ENCODE assay signal across 11 mouse cellular contexts in genomic region chr11:11824970-11825635, GRCm38 (mm10). TPM values are rescaled to one million over a fixed set of nuclear protein-coding genes. Genes with fewer than 3 reads are reported as not detected.
DNase-seq lines count a peak whose midpoint lies in the region; ATAC-seq lines count a peak whose summit lies in the region.
"Had no signal": no experiment of that assay in that cellular context is flagged by ENCODE, and none has a peak within 500 bp of the region (broad histone marks: within the 10 kb centered on the region; RNA-seq: fewer than 3 reads in every experiment).

No protein-coding gene starts in this region.

- H3K36me3 ChIP-seq in heart, embryonic 10.5 days = no peaks in the 10 kb centered on the region
- no peaks in the 10 kb centered on the region for H3K36me3 ChIP-seq in midbrain, embryonic 10.5 days
- H3K36me3 ChIP-seq in midbrain, embryonic 16.5 days (ENCODE audit: control insufficient read depth, insufficient read depth, low read length) = no peaks in the 10 kb centered on the region
- no peaks in the 10 kb centered on the region for H3K36me3 ChIP-seq in intestine, embryonic 16.5 days (ENCODE audit: control insufficient read depth, insufficient read depth, low read length)

- H3K9ac ChIP-seq in midbrain, embryonic 16.5 days (ENCODE audit: low read depth, low read length) = no peak overlapping the region
- H3K9ac ChIP-seq in intestine, embryonic 16.5 days (ENCODE audit: low read depth, low read length) = no peak overlapping the region

- peak; percentile 75 for DNase-seq in heart, embryonic 10.5 days (ENCODE audit: low spot score)
- DNase-seq in heart, adult 8-10 months (ENCODE audit: low spot score) = no peak
- no peak for DNase-seq in midbrain, embryonic 10.5 days (ENCODE audit: low spot score)
- DNase-seq in urinary bladder, postnatal 10 days (ENCODE audit: low spot score) = no peak
- no peak for DNase-seq in right cerebral cortex, postnatal 25 days
- no peak for DNase-seq in layer of hippocampus, adult 18-20 months (ENCODE audit: low spot score in 2 of 2)
- DNase-seq: cerebellum, adult 2 months; kidney, postnatal 14 days; thymus, postnatal 14 days had no signal

- WGBS in heart, embryonic 10.5 days = 58% methylated on average over 3 of the region's 3 CpGs
- WGBS in midbrain, embryonic 10.5 days = 51% methylated on average over 3 of the region's 3 CpGs
- WGBS in midbrain, embryonic 16.5 days = 62% methylated on average over 2 of the region's 3 CpGs
- 71% methylated on average over 3 of the region's 3 CpGs for WGBS in intestine, embryonic 16.5 days

- no peak for ATAC-seq in midbrain, embryonic 16.5 days
- ATAC-seq in intestine, embryonic 16.5 days = no peak

- H3K27ac ChIP-seq in heart, embryonic 10.5 days = peak overlapping the region; percentile 98
- H3K27ac ChIP-seq in midbrain, embryonic 10.5 days (replicated peaks) = peak overlapping the region; percentile 94
- no peak overlapping the region for H3K27ac ChIP-seq in midbrain, embryonic 16.5 days (ENCODE audit: low read length)
- H3K27ac ChIP-seq in intestine, embryonic 16.5 days (ENCODE audit: low read length) = peak overlapping the region; percentile 71; the same call in 1 of the 2 replicates

- H3K4me3 ChIP-seq in heart, embryonic 10.5 days = no peak overlapping the region
- H3K4me3 ChIP-seq in midbrain, embryonic 10.5 days = no peak overlapping the region
- H3K4me3 ChIP-seq in midbrain, embryonic 16.5 days (ENCODE audit: low read depth, low read length) = no peak overlapping the region
- no peak overlapping the region for H3K4me3 ChIP-seq in intestine, embryonic 16.5 days (ENCODE audit: low read length)

- no peaks in the 10 kb centered on the region for H3K27me3 ChIP-seq in heart, embryonic 10.5 days (ENCODE audit: insufficient read depth, poor library complexity, severe bottlenecking)
- no peaks in the 10 kb centered on the region; the same call in none of the 2 replicates for H3K27me3 ChIP-seq in midbrain, embryonic 10.5 days (ENCODE audit: low read depth, poor library complexity, severe bottlenecking)
- H3K27me3 ChIP-seq in midbrain, embryonic 16.5 days (ENCODE audit: control insufficient read depth, insufficient read depth, low read depth, low read length) = no peaks in the 10 kb centered on the region
- no peaks in the 10 kb centered on the region for H3K27me3 ChIP-seq in intestine, embryonic 16.5 days (replicated peaks; ENCODE audit: control insufficient read depth, insufficient read depth, low read length)

- H3K9me3 ChIP-seq in heart, embryonic 10.5 days = no peaks in the 10 kb centered on the region
- H3K9me3 ChIP-seq in midbrain, embryonic 10.5 days (replicated peaks) = no peaks in the 10 kb centered on the region
- no peaks in the 10 kb centered on the region for H3K9me3 ChIP-seq in midbrain, embryonic 16.5 days (replicated peaks; ENCODE audit: control insufficient read depth, low read length, poor library complexity, severe bottlenecking)
- no peaks in the 10 kb centered on the region for H3K9me3 ChIP-seq in intestine, embryonic 16.5 days (ENCODE audit: control insufficient read depth, low read length)

- peaks cover 93% of the 10 kb centered on the region for H3K4me1 ChIP-seq in heart, embryonic 10.5 days
- H3K4me1 ChIP-seq in midbrain, embryonic 10.5 days = peaks cover 91% of the 10 kb centered on the region
- peaks cover 20% of the 10 kb centered on the region for H3K4me1 ChIP-seq in midbrain, embryonic 16.5 days (ENCODE audit: control insufficient read depth, insufficient read depth, low read length)
- H3K4me1 ChIP-seq in intestine, embryonic 16.5 days (ENCODE audit: control insufficient read depth, insufficient read depth, low read length) = peaks cover 45% of the 10 kb centered on the region

- H3K4me2 ChIP-seq in midbrain, embryonic 16.5 days (ENCODE audit: low read length) = no peak overlapping the region
- H3K4me2 ChIP-seq in intestine, embryonic 16.5 days (ENCODE audit: low read depth, low read length) = no peak overlapping the region

RNA-seq across cellular contexts. Expression of gene Fignl1, which starts 16.3 kb away (rescaled TPM):
- 94.9 and 96.4 TPM in 2 replicates for polyA plus RNA-seq in heart, embryonic 10.5 days (2016; fragmentation: Nextera tagmentation; extraction: Ambion mirVana)
- total RNA-seq in heart, adult 8-10 months (2022) = under 1 TPM; 0.28 to 0.46 (median 0.37) TPM
- 103 and 112 TPM in 2 replicates for polyA plus RNA-seq in midbrain, embryonic 10.5 days (2016; fragmentation: Nextera tagmentation; extraction: Ambion mirVana)
- 7.1 and 8.7 TPM in 2 replicates for polyA plus RNA-seq in midbrain, embryonic 16.5 days (2015; fragmentation: Nextera tagmentation; extraction: Ambion mirVana)
- polyA plus RNA-seq in intestine, embryonic 16.5 days (2015; fragmentation: Nextera tagmentation; extraction: Ambion mirVana) = 38.1 and 40.4 TPM in 2 replicates
- total RNA-seq in layer of hippocampus, adult 18-20 months (2021) = 1 to 10 TPM in 1 of 2 experiments, under 1 TPM in 1; 0.61 to 1.9 TPM
